Mouse (Mus musculus) heart, adult 8-10 months (tissue): ENCODE data around the gene Tap1. TPM values are rescaled to one million over a fixed set of nuclear protein-coding genes. Genes with fewer than 3 reads are reported as not detected.

ENCODE experiments used
- DNase-seq: peaks from one replicate; pipeline ENCODE4 v3.0.0; 2022; ENCODE audit warnings: low spot score
- total RNA-seq, 4 experiments: library from RNA; stranded (reverse); gene quantifications; 2 replicates each; pipeline ENCODE4 v1.2.4; 2022

Tap1 gene
- total RNA-seq, 4 experiments from 2014 or later = 4.4 to 5.6 (median 4.7) TPM

DNA sequence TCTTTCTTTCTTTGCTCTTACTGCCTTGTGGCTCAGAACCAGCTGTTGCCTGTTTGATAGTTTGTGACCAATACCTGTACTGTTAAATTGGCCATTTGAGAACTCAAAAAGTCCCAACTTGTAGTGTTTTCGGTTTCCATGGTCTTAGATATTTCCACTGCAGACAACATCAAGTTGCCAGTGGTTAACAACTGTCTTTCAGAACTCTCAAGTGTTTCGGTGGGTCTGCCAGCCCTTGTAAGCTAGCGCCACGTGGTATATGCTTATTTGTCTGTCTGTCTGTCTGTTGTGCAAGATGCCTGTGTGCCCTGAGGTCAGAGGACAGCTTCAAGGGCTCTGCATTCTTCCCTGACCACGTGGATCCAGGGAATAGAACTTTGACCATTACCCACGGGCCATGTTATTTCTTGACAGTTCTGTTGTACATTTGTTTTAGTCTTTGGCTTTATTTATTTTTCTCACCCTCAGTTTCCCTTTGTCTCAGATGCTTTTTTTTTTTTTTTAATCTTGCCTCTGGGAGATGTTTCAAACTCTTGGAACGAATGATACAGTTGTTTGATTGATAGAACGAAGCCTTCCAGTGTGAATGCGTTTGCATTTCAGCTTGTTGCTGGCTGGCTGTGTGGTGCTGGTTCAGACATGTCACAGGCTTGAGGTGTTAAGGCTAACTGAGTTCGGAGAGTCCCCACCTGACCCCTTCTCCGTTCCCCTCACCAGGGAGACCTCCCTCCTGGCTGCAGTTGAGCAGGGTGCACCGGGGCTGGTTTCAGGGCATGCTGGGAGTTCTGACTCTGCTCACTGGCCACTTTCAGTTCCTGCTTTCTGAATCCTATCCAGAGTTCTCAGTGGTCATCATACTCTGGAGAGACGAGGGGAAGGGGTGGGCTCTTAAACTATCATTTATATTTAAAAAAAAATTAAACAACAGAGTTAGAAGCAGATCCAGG, 7.2 kb upstream of the Tap1 start:
- no peak for DNase-seq

DNA sequence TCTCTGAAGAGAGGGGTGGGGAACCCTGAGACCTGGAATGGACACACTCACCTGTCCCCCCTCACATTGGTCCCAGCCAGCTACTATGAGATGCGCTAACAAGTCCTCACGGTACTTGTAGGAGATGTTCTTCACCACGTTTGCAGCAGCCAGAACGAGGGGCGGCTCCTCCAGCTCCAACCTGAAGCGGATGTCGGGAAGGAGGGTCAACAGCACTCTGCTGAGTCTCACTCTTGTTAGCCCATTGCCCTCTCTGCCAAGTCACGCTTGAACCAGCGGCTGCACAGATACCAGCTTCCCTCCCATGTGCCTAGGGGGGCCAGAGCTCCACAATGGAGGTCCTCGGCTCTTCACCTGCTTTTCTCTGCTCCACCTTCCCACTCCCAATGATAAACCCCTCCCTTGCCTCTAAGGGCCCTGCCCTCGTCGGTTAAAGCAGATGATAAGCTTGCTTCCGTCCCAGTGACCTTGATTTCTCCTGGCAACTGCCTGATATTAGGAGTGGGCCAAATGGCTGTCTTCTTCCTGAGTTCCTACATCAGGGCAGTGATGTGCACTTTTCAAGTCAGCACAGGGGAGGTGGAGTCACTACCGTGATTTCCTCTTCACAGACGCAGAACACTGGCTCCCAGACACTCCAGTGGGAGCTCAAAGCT, 3.7 kb upstream of the Tap1 start:
- no peak for DNase-seq

DNA sequence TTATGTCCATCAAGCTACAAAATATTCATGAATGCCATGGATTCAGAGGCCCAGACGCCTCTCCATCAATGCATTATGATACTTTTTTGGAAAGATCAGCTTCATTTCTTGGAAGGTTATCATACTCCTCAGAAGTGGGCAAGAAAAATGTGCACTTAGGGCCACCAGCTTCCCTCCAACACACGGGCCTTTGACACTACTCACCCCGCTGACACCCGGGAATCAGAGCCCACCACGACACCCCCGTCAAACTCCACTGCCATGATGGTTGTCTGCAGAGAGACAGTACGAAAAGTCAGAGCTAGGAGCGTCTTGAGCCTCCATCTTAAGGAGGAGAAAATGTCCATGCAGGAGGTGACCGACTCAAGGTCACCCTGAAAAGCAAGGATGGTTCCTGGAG, 1.8 kb upstream of the Tap1 start:
- no peak for DNase-seq

DNA sequence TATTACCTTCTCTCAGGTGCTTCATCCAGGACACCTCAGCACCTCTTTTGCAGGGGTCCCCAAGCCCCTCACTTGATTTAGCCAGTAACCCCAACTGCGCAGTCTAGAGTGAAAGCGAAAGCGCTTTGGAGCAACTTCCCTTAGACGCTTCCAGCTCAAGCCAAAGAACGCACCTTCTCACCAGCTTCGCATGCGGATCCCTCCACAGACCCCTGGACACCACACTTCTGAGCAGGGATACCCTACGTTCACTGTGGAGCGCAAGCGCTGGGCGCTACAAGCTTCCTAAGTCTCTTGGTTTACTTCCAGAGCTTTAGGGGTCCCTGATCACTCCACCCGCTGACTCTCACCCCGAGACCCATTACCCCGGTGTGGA, 480 bp upstream of the Tap1 start:
- peak; percentile 57 for DNase-seq

DNA sequence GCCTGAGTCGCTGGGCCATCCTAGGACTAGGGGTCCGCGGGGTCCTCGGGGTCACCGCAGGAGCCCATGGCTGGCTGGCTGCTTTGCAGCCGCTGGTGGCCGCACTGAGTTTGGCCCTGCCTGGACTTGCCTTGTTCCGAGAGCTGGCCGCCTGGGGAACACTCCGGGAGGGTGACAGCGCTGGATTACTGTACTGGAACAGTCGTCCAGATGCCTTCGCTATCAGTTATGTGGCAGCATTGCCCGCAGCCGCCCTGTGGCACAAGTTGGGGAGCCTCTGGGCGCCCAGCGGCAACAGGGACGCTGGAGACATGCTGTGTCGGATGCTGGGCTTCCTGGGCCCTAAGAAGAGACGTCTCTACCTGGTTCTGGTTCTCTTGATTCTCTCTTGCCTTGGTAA, 657 bp downstream of the Tap1 start:
- DNase-seq = peak; percentile 34

DNA sequence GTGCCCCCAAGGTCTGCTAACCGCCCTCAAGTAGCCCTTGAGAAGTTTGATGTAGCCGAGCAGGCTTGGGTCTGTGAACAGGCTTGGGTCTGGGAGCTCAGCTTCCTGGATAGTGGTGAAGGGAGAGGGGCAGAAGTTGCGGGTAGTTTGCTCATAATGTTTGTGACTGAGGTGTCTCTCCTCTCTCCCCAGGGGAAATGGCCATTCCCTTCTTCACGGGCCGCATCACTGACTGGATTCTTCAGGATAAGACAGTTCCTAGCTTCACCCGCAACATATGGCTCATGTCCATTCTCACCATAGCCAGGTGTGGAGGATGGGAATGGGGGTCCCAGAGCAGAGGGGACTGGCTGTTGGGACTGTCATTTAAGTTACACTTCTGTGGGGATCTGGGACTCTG, 1.6 kb downstream of the Tap1 start:
- DNase-seq = no peak

DNA sequence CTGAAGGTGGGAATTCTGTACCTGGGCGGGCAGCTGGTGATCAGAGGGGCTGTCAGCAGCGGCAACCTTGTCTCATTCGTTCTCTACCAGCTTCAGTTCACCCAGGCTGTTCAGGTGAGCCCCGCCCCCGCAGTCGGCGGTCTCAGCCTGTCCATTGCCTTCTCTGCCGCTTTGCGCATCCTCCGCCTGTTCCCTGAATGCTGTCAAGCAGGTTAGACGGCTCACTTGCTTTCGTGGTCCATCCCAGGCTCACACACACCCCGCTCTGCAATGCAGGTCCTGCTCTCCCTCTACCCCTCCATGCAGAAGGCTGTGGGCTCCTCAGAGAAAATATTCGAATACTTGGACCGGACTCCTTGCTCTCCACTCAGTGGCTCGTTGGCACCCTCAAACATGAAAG, 5.5 kb downstream of the Tap1 start:
- DNase-seq = no peak

DNA sequence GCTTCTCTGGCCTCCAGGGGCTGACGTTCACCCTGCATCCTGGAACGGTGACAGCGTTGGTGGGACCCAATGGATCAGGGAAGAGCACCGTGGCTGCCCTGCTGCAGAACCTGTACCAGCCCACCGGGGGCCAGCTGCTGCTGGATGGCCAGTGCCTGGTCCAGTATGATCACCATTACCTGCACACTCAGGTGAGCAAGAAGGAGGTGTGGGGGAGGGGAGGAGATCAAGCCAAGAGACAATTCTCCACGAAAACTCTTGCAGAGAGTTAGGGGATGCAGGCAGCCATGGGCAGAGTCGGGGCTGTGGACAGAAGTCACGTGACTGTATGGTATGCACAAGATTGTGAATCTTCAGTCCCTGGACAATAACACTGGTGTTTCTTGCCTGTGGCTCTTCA, 6.1 kb downstream of the Tap1 start:
- no peak for DNase-seq

DNA sequence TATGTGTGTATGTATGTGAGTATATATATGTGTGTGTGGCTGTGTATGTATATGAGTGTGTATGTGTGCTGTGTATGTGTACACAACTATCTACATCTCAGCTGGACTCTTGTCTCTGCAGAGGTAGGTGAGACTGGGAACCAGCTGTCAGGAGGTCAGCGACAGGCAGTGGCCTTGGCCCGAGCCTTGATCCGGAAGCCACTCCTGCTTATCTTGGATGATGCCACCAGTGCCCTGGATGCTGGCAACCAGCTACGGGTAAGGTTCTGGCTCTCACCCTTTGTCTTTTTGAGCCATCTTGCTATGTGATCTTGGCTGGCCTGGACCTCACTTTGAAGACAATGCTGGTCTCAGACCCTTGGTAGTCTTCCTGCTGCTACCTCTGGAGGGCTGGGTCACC, 7.4 kb downstream of the Tap1 start:
- DNase-seq = no peak

DNA sequence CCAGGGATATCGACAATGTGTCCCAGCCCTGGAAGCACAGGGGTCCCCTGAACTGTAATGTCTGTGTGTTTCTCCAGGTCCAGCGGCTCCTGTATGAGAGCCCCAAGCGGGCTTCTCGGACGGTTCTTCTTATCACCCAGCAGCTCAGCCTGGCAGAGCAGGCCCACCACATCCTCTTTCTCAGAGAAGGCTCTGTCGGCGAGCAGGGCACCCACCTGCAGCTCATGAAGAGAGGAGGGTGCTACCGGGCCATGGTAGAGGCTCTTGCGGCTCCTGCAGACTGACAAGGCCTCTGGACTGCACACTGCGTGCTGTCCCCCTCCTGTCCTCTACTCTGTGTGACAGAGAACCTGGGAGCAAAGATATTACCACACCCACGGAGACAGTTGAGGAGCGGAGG, 9.1 kb downstream of the Tap1 start:
- no peak for DNase-seq

DNA sequence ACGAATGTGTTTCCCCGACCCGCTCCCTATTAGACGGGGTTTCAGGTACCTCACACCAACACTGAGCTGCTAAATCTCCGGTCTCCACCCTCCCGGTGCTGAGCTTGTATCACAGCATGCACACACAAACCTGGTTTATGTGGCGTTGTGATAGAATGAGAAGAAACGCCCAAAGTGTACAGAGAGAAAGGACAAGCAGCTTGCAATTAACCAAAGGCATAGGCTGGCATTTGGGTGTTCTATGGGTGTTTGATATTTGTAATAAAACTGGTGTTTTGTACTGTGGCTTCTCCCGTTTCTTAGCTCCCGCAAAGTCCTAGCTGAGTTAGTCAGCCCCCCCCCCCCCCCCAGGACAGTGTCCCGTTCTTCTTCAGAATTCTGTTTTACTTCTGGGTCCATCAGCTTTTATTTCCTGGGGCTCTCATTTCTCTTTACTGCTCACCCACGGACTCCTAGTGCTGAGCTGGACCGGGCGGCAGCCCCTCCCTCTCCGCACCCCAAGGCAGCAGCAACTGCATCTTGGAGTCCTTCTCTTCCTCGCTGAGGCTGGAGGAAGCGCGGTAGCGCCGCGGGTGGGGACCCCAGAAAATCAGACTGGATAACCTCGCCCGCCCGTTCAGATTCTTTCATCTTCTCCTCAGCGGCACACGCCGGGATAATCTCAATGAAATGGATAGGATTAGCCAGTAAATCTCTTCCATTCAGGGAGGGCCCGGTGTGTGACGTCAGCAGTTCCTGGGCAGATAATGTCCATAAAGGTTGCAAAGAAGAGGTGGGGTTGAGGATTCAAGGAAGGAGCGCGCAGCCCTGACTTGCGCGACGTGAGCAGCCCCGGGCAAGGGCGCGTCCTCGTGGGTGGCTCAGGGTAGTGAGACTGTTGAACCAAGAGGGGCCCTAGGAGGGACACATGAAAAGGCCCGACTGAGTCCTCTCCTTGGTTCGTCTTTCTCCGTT, 9.9 kb downstream of the Tap1 start, which contains the start of gene Psmb8:
Gene Psmb8 (plus strand): TSS at position 781 of the 954 bp plus-strand sequence.
- peak; percentile 94 for DNase-seq

DNA sequence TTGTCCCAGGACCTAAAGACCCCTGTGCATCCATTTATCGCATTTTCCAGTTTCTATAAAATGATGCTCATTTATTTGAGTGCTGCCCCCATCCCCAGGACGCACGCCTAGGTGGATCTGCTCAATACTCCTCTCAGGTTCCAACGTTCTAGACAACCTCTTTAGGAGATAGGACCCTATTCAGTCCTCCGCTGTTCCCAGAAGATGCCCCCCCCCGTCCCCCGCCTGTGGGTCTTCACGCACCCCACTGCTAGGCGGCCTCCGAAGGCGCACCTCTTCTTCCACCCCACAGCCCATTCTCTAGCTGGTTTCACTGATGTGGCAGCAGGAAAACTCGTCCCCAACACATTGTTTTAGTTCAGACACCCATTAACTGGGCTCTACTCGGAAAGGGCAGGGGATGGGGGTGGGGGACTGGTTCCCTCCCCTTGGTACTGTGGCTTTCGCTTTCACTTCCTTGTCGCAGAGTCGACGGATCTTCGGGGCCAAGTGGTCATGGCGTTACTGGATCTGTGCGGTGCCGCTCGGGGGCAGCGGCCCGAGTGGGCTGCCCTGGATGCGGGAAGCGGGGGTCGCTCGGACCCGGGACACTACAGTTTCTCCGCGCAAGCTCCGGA, 10.7 kb downstream of the Tap1 start:
- peak; percentile 70 for DNase-seq

DNA sequence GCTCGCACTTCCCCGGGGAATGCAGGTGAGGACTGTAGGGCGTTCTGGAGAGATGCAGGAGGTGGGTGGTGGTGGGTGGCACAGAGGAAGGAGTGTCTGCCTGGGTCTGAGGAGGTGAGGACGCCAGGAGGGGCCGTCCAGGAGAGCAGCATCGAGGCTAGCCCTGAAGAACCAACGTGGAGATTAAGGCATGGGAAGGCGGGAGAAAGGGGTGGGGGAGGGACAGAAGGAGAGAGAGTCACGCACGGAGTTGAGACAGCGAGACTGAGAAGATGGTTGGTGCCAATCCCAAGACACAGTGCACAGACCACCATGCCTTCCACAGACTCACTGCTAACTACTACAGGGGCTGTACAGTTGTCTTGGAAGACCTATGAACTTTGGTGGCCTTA, 11.2 kb downstream of the Tap1 start:
- DNase-seq = no peak

DNA sequence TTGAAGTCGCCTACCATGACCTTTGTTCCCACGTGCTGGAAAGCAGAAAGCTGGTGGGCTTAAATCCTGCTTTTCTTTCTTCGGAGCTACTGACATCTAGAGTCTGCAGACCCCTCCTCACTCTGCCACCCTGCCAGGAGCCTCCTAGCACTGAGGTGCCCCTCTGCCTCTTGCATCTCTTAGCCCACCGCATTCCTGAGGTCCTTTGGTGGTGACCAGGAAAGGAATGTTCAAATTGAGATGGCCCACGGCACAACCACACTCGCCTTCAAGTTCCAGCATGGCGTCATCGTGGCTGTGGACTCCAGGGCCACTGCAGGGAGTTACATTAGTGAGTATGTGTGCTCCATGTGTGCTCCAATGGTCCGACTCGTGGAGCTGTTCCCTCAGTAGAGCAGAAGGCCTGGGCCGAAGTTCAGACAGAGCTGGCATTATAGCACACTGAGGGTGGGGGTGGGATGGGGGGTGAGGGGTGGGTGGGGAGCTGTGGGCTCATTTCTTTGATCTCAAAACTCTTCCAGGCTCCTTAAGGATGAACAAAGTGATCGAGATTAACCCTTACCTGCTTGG, 11.8 kb downstream of the Tap1 start:
- no peak for DNase-seq

DNA sequence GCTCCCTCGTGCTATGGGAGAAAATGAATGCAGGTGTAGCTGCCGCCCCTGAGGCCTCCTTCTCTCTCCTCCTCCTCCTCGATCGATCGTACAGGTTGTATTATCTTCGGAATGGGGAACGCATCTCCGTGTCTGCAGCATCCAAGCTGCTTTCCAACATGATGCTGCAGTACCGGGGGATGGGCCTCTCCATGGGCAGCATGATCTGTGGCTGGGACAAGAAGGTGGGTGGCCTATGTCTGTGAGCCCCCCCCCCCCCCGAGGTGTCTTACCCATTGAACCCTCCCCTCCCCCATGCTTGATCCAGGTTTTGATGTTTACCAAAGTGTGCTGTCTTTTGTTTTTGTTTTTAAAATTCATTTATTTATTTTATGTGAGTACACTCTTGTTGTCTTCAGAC, 12.7 kb downstream of the Tap1 start:
- no peak for DNase-seq

DNA sequence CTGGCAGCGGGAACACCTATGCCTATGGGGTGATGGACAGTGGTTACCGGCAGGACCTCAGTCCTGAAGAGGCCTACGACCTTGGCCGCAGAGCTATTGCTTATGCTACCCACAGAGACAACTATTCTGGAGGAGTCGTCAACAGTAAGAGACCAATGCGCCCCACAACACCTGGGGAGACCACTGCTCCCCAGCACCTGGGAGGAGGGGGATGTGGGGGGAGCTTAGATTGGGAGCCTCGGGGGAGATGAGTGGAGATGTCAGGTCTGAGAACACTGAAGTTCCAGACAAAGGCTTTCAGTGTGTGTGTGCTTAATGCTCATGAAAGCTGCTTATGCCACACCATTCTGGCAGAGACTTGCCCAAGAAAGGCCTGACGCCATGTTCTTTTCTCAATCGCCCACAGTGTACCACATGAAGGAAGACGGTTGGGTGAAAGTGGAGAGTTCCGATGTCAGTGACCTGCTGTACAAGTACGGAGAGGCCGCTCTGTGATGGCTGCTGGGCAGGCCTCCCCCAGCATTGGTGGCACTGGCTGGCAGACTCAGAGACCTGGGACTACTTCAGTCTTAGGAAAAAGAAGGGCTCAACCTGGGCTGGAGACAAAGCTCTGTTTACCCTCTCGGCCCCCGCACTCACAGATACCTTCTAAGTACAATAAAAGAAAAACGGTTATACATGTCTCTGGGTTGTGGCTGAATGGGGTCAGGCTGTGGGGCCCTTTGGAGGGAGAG, 13.6 kb downstream of the Tap1 start:
- DNase-seq = no peak

DNA sequence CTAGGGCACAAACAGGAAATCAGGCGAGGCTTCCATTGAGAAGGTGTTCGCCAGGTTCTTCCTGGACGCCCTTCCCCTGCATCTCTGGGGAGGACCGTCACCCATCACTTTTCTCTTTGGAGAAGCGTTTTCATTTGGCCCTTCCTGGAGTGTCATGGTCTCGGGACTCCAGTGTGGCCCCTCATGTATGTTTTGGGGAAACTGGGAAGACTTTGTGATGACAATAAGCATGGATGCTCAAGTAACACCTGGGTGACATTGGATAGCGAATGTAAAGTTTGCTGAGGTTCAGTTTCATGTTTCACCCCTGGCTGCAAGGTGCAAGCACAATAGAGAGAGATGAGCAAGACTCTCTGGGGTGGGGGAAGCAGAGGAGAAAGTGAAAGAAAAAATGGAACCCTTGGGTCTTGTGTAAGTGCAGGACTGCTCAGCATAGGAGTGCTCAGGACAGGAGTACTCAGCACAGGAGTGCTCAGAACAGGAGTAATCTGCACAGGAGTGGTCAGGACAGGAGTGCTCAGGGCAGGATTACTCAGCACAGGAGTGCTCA, 14.2 kb downstream of the Tap1 start:
- DNase-seq = no peak

DNA sequence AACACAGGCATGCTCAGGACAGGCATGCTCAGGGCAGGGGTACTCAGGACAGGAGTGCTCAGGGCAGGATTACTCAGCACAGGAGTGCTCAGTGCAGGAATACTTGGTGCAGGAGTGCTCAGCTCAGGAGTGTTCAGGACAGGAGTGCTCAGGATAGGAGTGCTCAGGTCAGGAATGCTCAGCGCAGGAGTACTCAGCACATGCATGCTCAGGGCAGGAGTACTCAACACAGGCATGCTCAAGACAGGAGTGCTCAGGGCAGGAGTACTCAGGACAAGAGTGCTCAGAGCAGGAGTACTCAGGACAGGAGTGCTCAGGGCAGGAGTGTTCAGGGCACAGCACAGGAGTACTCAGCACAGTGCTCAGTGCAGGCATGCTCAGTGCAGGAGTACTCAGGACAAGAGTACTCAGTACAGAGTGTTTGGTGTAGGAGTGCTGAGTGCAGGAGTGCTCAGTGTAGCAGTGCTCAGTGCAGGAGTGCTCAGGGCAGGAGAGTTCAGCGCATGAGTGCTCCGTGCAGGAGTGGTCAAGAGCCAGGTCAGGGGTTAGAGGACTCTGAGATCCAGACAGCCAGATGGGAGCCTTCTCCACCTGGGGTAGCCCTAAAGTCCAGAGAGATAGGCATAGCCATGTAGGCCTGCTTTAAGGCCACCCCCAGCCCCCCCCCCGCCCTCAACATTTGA, 15.5 kb downstream of the Tap1 start:
- DNase-seq = no peak

DNA sequence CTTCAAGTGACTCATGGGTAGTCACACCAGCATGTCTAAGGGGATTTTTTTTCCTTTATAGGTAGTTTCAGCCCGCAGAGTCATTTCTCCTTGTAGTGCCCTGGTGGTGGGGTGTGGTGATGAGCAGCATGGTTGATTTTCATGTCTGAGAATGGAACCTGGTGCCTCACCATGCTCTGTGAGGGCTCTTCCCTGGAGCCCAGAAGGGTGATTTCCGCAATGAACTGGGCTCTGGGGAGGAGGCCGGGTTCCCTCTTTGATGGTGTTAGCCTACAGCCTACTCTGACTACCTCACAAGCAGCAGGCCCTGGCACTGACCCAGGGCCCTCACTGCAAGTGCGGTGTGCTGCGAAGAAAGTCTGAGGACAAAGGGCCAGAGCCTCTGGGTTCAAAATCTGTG, 16.1 kb downstream of the Tap1 start, which contains the start of gene Tap2:
Gene Tap2 (plus strand): TSS at position 84 of the 400 bp plus-strand sequence.
- DNase-seq = no peak
